Mouse (Mus musculus) v-Abl transformed pro-B cells (cell line): ENCODE results near the gene Odf4.
"Not testable (repeated sequence)": the region's sequence is repeated elsewhere in the genome, so short reads cannot be mapped to it uniquely, and the experiment has no call there.

Source experiments
- in situ Hi-C, 2 experiments: fragments of 400-800 bp; cut with MboI; formaldehyde crosslinking; loops; one replicate each; pipeline ENCODE4 v1.15.1; 2025; ENCODE audit not compliant: unreplicated experiment in 2 of 2

Odf4 gene

DNA sequence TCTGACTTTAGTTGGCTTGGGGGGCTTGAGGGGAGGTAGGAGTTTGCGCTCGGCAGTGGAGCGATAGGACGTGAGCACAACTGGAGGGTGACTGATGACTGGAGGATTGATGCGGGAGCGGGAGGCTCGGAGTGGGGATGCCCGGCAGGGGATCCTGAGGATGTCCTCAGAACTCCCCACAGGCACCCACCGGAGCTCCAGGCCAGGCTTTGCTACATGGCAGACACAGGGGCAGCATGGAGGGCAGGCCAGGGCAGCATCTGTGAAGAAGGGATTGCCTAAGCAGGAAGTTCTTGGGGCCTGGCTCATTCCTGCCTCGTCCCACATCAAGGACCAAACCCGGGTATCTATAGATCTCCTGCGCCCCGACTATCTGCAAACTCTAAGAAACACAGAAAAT is 27.0 kb upstream of the Odf4 start:
- in situ Hi-C loops: no loop called here

DNA sequence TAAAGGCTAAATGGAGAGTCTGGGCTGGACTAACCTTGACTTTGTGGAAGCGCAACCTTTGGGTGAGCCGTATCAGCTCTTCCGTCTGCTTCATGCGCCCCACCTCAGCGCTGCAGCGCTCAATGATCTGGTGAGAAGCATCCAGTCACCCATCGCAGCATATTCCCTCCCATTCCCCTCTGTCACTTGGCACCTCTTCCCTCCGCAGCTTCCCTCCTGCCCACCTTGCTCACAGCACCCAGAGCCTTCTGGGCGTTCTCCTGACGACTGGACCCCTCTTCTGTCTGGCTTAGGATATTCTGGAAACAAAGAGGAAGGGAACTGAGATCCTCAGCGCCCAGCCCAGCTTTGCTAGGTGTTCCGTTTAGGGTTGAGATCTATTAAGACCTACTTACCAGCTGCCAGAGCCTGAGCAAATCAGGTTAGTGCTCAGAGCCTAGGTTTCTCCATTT is 20.7 kb upstream of the Odf4 start:
- in situ Hi-C loops: no loop called here

DNA sequence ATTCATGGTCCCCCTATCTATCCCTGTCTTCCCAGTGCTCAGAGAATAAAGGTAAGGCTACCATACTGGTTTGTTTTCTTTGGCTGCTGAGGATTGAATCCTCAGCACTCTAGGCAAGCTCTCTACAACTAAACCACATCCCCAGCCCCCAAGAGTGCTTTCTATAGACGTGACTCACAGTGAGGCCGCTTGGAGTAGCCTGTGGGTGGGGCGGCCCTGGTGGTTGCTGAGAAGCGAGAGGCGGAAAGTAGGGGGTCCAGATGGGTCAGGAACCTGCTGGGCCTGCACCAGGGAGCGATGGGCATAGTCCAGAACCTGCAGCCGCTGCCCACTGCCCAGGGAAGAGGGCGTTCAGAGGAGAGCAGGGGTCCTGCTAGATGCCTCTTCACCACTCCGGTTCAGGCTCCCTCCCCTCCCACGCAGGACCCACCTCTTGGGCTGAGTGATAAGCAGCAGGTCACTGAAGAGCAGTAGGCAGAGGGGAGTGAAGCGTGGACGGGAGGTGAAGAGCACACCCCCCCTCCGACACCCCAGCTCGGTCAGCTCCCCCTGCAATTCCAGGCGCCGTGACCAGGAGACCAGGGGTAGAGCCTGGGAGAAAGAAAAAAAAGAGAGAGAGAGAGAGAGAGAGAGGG is 20.0 kb upstream of the Odf4 start:
- in situ Hi-C loops: no loop called here

DNA sequence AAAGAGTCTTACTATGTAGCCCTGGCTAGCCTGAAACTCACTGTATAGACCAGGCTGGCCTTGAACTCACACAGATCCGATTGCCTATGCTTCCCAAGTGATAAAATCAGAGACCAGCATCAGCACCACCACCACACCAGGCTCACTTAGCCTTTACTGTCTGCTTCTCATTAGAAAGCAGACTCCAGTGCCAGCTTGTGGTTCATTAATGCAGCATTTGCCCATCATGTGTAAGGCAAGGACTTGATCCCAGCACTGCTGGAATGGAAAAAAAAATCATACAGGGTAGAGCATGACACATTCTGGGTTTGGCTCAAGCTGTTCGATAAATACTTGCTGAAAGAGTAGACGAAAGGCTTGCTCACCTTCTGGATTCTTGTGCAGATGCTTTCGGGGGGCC is 19.1 kb upstream of the Odf4 start:
- in situ Hi-C loops: no loop called here

DNA sequence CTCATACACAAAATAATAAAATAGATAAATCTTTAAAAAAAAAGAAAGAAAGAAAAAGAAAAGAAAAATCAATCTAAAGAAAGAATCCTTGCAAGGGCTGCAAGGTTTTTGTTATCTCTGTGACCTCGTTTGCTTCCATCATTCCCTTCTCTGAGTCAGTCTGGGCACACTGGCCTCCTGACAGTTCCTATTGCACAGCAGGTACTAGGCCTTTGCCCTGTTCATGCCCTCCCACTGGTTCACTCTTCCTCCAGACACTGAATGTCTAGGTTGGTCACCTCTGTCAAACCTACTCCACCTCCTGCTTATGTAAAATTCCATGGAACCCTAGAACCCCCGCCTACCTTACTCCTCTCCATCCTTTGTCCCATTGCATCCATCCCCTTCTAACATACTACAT is 18.4 kb upstream of the Odf4 start:
- in situ Hi-C loops: no loop called here

DNA sequence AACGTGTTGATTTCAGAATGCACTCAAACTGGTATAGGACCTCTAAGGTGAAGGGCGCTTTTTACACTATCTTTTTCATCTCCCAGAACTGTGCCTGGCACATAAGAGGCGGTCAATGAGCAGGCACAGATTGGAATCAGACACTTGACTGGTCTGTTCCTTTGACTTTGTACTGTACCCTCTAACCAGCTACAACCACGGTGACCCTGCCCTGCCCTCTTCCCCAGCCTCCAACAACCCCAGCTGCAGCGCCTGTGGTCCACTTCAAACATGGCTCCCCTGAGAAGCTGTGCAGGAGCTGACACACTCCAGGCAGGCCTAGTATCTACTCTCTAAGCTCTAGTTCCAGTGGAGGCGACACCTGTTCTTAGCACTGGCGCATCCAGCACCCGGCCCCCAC is 15.8 kb upstream of the Odf4 start:
- in situ Hi-C loops: no loop called here

DNA sequence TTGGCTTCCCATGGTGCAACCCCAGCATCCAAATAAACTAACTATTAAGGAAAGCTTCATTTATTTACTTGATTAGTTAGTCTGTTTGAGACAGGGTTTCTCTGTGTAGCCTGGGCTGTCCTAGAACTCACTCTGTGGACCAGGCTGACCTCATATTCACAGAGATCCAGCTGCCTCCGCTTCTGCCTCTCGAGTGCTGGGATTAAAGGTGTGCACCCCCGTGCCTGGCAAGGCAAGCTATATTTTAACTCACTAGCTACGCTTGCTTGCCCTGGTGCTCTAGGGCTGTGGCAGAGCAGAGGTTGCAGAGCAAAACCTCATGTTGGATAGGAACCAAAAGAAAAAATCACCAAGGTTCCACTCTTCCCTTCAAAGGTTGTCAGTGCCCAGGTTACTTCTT is 13.6 kb upstream of the Odf4 start:
- in situ Hi-C loops: no loop called here

DNA sequence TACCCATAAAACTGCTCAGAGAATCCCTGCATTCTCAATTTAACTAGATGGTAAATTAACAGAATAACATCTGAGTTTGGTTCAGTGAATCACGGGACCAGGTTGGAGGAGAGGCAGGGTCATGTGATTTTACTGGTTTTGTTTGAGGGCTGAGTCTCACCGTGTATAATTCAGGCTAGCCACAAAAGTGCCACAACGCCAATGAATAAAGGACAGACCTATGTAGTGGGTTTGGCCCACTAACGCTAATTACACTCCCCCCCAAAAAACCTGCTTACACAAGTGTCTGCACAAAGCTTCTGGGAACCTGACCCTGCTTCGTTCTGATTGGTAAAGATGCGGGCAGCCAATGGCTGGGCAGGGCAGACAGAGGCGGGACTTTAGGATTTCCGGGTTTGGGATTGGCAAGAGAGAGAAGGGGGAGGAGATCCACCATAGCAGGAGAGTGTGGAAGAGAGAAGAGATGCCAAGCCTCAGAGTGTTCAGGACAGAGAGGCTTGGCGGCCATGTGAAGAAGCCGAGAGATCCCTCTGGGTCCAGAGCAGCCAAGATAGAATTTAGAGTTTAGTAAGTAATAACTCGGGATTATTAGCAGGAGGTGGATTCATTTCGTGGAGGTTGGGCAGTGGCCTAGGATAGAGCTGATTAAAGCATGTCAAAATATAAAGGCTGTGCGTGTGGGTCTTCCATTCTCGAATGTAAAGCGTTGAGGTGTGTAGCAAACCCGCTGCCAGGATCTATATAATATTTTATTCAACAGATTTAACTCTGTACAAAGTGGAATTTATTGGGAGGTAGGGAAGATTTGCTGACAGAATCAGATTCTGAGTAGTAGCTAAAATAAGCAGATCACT is 12.8 kb upstream of the Odf4 start:
- in situ Hi-C loops: no loop called here

DNA sequence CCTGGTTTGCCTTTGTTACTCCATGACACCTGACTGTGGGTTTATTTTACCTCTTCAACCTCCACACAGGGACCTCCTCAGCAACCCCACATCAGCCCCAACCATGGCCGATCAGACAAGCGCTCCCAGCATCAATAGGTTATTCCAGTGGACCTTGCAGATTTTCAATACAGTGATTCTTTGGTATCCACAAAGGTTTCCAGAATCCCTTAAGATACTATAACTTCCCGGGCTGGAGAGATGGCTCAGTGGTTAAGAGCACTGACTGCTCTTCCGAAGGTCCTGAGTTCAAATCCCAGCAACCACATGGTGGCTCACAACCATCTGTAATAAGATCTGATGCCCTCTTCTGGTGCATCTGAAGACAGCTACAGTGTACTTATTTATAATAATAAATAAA is 10.1 kb upstream of the Odf4 start:
- in situ Hi-C loops: not testable (repeated sequence)

DNA sequence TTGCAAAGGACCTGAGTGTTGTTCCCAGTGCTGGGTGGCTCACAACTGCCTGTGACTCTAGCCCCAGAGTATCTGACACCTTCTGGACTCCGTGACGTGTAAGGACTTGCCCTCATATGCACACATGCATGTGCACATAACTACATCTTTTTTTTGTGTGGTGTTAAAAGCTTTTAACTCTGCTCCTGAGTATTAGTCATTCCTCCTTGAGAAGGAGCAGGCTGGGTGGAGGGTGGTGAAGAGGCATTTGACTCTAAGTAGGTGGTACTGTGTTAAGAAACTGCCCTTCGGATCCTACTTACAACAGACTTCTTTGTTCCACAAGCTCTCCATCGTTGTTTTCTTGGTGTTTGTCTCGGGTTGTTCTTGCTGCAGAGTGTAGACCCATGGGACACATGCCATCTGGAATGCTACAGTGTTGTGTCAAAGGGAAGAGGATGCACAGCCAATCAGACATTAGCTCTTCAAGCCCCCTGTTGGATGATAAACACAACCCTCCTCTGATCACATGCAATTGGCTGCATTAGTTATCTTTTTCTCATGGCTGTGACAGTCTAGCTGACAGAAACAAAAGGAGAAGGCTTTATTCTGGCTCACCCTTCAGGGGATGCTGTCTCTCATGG is 7.1 kb upstream of the Odf4 start:
- in situ Hi-C loops: no loop called here

DNA sequence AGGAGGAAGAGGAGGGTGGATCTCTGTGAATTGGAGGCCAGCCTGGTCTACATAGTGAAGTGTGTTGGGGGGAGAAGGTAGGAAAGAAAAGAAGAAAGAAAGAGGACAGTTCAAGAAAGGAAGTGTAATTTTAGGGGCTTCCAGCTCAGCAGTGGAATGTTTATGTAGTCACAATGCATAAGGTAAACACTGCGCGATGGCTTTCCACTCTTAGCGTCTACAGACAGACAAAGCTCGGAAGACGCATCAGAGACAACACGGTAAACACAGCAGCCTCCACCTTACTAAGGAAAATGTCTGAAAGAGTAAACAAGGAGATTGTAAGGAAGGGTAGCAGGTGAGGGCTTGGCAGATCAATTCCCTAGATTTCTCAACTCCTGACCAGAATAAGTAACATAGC is 3.1 kb upstream of the Odf4 start:
- in situ Hi-C loops: no loop called here

DNA sequence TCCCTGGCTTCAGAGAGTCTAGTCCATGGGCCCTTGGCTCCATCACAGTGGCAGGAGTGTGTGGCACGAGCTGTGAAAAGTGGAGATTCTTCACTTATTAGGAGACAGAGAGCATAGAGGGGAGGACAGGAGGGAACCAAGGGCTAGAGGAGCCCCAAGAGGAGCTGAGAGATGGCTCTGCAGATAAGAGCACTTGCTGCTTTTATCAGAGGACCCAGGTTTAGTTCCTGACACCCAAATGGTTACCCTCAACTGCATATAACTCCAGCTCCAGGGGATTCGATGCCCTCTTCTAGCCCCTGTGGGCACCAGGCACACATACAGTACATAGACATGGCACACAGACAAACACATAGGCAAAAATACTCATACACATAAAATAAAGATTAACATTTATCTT is 2.1 kb downstream of the Odf4 start:
- in situ Hi-C loops: no loop called here

DNA sequence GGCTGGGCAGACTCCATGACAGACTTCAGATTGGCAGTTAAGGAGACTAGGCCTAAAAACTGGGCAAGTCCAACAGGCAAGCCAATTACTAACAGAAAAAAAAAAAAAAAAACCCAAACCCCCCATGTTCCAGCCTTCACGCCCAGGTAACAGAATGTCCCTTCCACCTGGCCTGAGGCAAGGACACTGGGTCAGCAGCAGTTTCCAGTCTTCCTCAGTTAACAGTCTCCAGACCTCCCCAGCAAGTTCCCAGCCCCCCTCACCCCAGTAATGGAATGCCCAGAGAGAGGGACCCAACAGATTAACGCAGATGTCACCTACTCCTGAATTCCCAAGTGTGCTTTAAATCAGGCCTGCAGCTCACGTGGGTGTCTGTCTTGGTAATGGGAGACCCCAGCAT is 3.7 kb downstream of the Odf4 start:
- in situ Hi-C loops: no loop called here

DNA sequence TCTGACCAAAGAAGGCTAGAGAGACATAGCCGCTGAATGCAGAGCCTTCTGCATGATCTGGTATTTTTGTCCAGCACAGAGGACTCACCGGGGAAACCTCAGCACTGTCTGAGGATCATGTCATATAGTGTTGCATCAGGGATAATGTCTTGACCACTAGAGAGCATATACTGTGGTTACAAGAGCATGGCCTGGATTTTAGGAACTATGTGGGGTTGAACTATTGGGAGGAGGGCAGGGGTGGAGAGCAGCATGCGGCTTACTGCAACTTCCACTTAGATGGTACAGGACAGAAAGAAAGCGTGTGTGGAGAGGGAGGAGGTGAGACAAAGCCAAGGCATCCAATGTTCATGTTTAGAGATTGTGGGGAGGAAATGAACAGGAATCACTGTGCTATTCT is 12.3 kb downstream of the Odf4 start:
- in situ Hi-C loops: no loop called here

DNA sequence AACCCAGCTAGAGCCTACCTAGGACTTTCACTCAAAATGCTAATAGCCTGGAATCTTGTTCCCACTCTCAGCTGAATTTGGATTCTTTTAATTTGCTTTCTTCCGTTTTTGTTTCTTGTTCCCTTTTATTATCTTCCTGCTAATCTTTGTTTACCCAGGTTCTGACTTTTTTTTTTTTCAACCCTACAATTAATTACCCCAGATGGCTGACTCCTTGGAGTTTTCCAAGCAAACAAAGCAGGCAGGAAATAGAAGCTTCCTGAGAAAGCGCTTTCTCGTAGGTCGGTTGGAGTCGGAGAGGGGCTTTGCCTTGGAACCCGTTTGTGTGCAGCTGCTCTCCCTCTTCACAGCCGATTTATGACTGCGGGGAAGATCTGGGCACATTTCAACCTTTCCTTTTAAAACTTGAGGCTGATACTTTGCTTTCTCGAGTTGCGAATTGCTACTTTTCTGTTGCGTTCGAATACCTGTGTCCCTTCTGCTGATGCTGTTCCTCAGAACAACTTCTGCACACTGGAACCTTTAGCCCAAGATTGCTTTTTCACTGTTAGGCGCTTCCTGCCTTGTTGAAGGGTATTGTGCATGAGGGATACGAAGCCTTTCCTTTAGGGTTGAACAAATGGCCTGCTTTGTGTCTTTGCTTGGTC is 15.2 kb downstream of the Odf4 start:
- in situ Hi-C loops: no loop called here

DNA sequence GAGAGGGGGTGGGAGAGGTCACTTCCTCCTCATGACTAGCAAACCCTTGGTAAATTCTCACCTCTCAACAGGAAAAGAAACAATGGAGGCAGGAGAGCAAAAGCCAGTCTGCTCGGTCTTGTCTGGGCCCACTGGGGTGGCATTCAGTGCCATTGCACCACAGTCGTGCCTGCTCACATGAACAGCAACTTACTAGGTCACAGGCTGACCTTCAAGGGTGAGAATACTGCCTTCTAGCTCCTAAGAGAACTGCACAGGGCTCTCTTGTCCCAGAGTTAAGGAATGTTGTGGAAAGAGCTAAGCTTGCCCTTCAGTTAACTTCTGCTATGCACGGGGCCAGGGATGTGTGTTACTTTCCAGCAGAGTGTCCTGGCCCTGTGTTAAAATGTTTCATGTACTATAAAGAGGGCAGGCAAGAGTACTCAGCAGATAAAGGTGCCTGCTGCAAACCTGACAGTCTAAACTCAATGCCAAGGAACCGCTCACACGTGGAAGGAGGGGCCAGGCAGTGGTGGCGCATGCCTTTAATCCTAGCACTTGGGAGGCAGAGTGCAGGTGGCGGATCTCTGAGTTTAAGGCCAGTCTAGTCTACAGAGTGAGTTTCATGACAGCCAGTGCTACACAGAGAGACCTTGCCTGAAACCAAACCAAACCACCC is 17.9 kb downstream of the Odf4 start:
- in situ Hi-C loops: loop anchor here (5.0 to 10.0 kb wide), 5 partner anchors 78 to 218 kb away; partner anchors contain the start of genes Aloxe3 (in 2 of the 2), 9130213A22Rik (in 1 of the 2) and Hes7 (in 1 of the 2)

DNA sequence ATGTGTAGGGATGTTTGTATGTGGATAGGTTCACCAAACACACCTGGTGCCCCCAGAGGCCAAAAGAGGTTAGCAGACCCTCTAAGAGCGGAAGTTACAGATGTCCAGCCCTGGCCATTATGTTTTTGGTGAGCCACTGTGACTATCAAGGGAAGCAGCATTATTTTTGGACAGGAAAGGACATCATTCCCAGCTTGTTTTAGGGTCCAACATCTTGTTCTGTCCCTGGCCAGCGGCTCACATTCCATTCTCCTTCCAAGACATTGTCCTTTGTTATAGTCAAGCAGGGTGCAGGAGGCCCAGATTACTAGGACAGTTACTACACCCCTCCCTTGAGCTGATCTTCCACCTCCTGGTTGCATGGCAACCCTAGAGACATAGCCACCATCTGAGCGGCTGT is 19.6 kb downstream of the Odf4 start:
- in situ Hi-C loops: loop anchor here (5.0 to 10.0 kb wide), 5 partner anchors 80 to 220 kb away; partner anchors contain the start of genes Aloxe3 (in 2 of the 2), 9130213A22Rik (in 1 of the 2) and Hes7 (in 1 of the 2)

DNA sequence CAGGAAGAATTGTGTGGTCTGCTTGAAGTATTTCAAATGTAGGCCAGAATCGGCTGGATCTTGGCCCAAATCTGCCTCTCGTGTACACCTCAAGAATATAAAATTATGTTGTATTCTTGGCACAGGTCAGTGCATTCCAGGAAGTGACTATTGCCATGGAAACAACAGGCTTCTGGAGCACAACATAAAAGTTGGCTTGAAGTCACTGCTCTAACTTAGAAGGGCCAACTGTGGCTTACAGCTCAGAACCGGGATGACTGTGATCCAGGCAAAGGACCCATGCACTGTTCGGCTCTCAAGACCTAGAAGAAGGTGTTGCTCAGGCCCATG is 20.5 kb downstream of the Odf4 start:
- in situ Hi-C loops: loop anchor here (5.0 to 10.0 kb wide), 5 partner anchors 81 to 221 kb away; partner anchors contain the start of genes Aloxe3 (in 2 of the 2), 9130213A22Rik (in 1 of the 2) and Hes7 (in 1 of the 2)

DNA sequence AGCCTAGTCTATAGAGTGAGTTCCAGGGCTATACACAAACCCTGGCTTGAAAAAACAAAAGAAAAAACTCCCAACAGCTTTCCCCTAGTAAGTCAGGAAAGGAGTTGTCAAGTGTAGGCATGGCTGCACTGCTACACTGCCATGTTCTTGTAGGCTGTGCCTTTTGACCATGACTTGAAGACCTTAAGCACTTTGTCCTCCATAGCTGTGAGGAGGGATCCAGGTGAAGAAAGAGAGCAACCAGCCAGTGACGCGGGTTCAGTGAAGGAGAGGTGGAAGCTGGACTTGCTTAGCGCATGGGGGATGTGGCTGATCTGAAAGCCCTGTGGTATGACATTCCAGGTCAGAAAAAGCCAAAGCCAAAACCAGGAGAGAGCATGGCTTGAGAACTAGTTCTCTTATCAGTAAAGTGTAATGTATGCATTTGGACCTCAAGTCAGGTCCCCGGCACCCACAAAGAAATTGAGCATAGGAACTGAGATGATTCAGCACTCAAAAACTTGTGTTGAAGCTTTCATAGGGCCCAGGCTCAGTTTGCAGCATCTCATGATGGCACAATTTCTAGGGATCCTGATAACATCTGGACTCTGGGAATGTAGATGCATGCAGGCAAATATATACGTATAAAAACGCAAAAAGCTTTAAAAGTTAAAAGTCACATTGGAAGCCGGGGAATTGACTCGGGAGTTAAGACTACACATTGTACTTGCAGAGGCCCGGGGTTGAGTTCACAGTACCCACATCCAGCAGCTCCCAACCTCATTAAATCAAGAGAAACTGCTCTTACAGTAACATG is 21.0 kb downstream of the Odf4 start:
- in situ Hi-C loops: loop anchor here (5.0 to 10.0 kb wide), 5 partner anchors 81 to 221 kb away; partner anchors contain the start of genes Aloxe3 (in 2 of the 2), 9130213A22Rik (in 1 of the 2) and Hes7 (in 1 of the 2)
